Mouse (Mus musculus) MEL-GATA-1-ER (cell line): ENCODE measurements around the gene Mia2.

Source experiments
- DNase-seq: peaks from one replicate; pipeline ENCODE4 v3.0.0-alpha.2; 2012; ENCODE audit warnings: low read depth; ENCODE audit errors: extremely low read depth

Mia2 gene

GRCm38 (mm10) chr12:59238434-59238833, 142.8 kb downstream of the Mia2 start:
- no peak for DNase-seq

GRCm38 (mm10) chr12:59241031-59241430, 145.4 kb downstream of the Mia2 start:
- peak; percentile 35 for DNase-seq
